Mouse (Mus musculus) stomach, postnatal 0 days (tissue): ENCODE data around the gene Pink1. TPM values are rescaled to one million over a fixed set of nuclear protein-coding genes. Genes with fewer than 3 reads are reported as not detected.
A peak's percentile ranks its signal among the peaks of the same experiment; 100 is the strongest.
"Not testable (repeated sequence)": the region's sequence is repeated elsewhere in the genome, so short reads cannot be mapped to it uniquely, and the experiment has no call there.

Experiments used
- ATAC-seq: fragments of 200-750 bp; cut with Nextera tagmentation; 2 replicates; pipeline ENCODE4 v1.8.0; 2017; ENCODE audit not compliant: low FRiP score, low TSS enrichment
- DNase-seq: peaks from one replicate; pipeline ENCODE4 v3.0.0-alpha.2; 2016; ENCODE audit warnings: low spot score
- H3K27ac ChIP-seq: fragments of 300-500 bp; sonication (generic); replicated peaks from 2 replicates; pipeline ENCODE4 v1.5.1; 2014; ENCODE audit warnings: mild to moderate bottlenecking, control low read depth
- H3K27me3 ChIP-seq: fragments of 300-500 bp; sonication (generic); 2 replicates; pipeline ENCODE4 v1.6.1; 2014; ENCODE audit warnings: low read length; ENCODE audit not compliant: control insufficient read depth, insufficient read depth
- H3K36me3 ChIP-seq: fragments of 300-500 bp; sonication (generic); 2 replicates; pipeline ENCODE4 v1.6.1; 2014; ENCODE audit warnings: low read length, mixed read lengths; ENCODE audit not compliant: control insufficient read depth, insufficient read depth
- H3K4me1 ChIP-seq: fragments of 300-500 bp; sonication (generic); replicated peaks from 2 replicates; pipeline ENCODE4 v1.6.1; 2014; ENCODE audit warnings: antibody characterized with exemption; ENCODE audit not compliant: control insufficient read depth, insufficient read depth
- H3K4me2 ChIP-seq: fragments of 300-500 bp; sonication (generic); replicated peaks from 2 replicates; pipeline ENCODE4 v1.6.1; 2014; ENCODE audit warnings: low read depth, mild to moderate bottlenecking, control low read depth, moderate library complexity
- H3K4me3 ChIP-seq: fragments of 300-500 bp; sonication (generic); 2 replicates; pipeline ENCODE4 v1.5.1; 2014; ENCODE audit warnings: low read depth, low read length, control low read depth
- H3K9ac ChIP-seq: fragments of 300-500 bp; sonication (generic); 2 replicates; pipeline ENCODE4 v1.6.1; 2014; ENCODE audit warnings: mild to moderate bottlenecking, low read length, control low read depth, mixed read lengths
- H3K9me3 ChIP-seq: fragments of 300-500 bp; sonication (generic); 2 replicates; pipeline ENCODE4 v1.6.1; 2016; ENCODE audit warnings: low read length; ENCODE audit not compliant: control insufficient read depth
- CTCF ChIP-seq: IDR thresholded peaks from 2 replicates; pipeline ENCODE4 v1.5.1; 2016; ENCODE audit warnings: antibody characterized with exemption, low read depth, mild to moderate bottlenecking, moderate library complexity
- EP300 ChIP-seq: optimal IDR thresholded peaks from 2 replicates; pipeline ENCODE3; 2016; ENCODE audit warnings: antibody characterized with exemption
- WGBS: fragments of 180-500 bp; shearing (Covaris S2); extraction: QIAGEN DNeasy Blood & Tissue Kit; methylation state at CpG from one replicate; pipeline ENCODE4 v1.1.7; 2014; 5-methylcytosine and 5-hydroxymethylcytosine counted together
- polyA plus RNA-seq: library from polyadenylated mRNA; unstranded; fragments of >200 nt; fragmentation: Nextera tagmentation; extraction: Ambion mirVana; gene quantifications from 2 replicates; pipeline ENCODE4 v1.2.1, GENCODE M21; 2015

Gene Pink1
- polyA plus RNA-seq, 1 experiment from 2014 or later, result 62.1 TPM

DNA sequence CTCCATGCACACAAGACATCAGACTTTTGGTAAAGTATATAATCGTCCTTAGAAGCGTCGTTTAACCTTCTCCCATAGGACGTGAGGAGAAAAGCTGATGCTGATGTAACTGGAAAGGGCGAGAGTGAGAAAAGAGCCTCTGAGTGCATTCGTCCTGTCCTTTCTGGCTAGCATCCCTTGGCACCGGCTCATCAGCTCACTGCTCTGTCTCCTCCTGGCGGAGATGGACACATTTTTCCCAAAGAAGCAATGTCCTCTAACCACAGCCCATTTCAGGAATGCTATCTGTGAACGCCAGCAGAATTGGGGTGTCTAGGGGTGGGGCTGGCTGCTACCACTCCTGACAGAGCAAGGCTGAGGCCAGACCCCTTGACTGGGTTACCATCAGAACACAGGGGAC, 5.5 kb upstream of the Pink1 start:
- TF ChIP-seq CTCF (no peak), EP300 (no peak)
- H3K4me2 ChIP-seq, result no peak overlapping the region
- WGBS, result 75% methylated on average over 9 of the region's 9 CpGs
- no peak overlapping the region for H3K4me3 ChIP-seq
- ATAC-seq (no peak), DNase-seq (no peak)
- H3K9ac ChIP-seq, result no peak overlapping the region; the same call in 1 of the 2 replicates
- H3K4me1 ChIP-seq, result no peaks in the 10 kb centered on the region
- no peaks in the 10 kb centered on the region for H3K27me3 ChIP-seq
- H3K9me3 ChIP-seq, result no peaks in the 10 kb centered on the region
- H3K36me3 ChIP-seq, result no peaks in the 10 kb centered on the region
- no peak overlapping the region for H3K27ac ChIP-seq

DNA sequence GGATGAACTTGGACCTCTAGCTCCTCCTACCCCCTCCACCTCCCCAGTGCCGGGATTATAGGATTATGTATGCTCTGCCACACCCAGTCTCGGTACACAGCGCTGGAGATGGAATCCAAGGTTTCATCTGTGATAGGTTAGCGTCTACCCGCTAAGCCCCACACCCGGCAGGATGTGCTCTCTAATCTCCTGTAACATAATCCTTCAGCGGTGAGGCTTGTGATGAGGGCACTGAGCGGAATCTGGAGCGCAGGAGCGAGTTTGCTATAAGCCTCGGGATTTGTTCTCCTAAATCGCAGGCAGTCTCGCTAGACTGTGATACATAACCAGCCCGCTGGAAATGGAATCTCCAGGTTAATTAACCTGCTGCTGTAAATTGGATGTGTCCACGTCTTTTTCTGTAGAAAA, 4.2 kb upstream of the Pink1 start:
- ATAC-seq (no peak), DNase-seq (no peak)
- H3K9me3 ChIP-seq, result no peaks in the 10 kb centered on the region
- 12% methylated on average over 15 of the region's 15 CpGs for WGBS
- no peak for TF ChIP-seq EP300
- no peak for TF ChIP-seq CTCF
- H3K9ac ChIP-seq, result no peak overlapping the region
- no peak overlapping the region for H3K4me2 ChIP-seq
- no peaks in the 10 kb centered on the region for H3K27me3 ChIP-seq
- no peak overlapping the region for H3K4me3 ChIP-seq
- H3K27ac ChIP-seq, result no peak overlapping the region
- no peaks in the 10 kb centered on the region for H3K4me1 ChIP-seq
- no peaks in the 10 kb centered on the region for H3K36me3 ChIP-seq

DNA sequence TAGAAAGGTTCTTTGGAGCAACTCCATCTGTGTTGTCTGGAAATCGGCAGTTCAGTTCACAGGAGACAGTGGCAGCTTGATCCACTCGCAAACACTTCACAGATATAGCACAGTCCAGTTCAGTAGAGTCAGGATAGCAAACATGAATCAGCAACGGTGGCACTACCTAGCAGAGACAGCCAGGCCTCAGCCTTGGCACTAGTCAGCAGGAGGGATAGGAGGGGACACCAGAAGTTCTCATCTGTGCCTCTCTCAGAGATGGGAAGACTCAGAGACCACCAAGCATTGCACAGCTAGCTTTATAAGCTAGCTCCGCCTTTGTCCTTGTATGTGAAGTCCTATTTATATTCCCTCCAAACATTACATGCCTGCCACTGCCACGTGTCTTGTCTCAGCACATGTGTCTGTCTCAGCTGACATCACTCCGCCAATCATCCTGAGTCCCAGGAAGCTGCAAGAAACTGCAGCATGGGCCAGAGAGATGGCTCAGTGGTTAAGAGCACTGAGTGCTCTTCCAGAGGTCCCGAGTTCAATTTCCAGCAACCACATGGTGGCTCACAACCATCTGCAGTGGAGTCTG, 1.9 kb upstream of the Pink1 start:
- Histone ChIP-seq H3K4me3 (0 out of 2 replicates have a peak overlapping the region, but pooled peaks have one; percentile 4), H3K36me3 (no peaks in the 10 kb centered on the region), H3K9ac (no peak overlapping the region), H3K4me2 (0 out of 2 replicates have a peak overlapping the region, but pooled peaks have one; percentile 14), H3K27me3 (no peaks in the 10 kb centered on the region), H3K4me1 (no peaks in the 10 kb centered on the region), H3K27ac (peak overlapping the region; percentile 45; the same call in 1 of the 2 replicates), H3K9me3 (no peaks in the 10 kb centered on the region)
- DNase-seq (no peak), ATAC-seq (no peak)
- 67% methylated on average over 7 of the region's 7 CpGs for WGBS
- TF ChIP-seq EP300 (no peak), CTCF (no peak; the same call in 1 of the 2 replicates)

DNA sequence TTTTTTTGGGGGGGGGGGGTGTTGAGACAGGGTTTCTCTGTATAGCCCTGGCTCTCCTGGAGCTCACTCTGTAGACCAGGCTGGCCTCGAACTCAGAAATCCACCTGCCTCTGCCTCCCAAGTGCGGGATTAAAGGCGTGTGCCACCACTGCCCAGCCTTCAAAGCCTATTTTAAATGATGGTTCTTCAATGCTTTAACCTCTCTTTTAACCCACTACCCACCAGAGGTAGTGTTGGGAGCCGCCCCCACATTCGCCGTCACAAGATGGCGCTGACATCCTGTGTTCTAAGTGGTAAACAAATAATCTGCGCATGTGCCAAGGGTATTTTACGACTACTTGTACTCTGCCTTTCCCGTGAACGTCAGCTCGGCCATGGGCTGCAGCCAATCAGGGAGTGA, 1.0 kb upstream of the Pink1 start:
- not testable (repeated sequence) for H3K36me3 ChIP-seq, H3K9ac ChIP-seq, DNase-seq, H3K4me3 ChIP-seq, ATAC-seq, H3K27me3 ChIP-seq, H3K4me1 ChIP-seq, H3K27ac ChIP-seq, H3K9me3 ChIP-seq, H3K4me2 ChIP-seq
- 0 out of 2 replicates have a peak, but pooled peaks have one; percentile 7 for TF ChIP-seq CTCF
- 48% methylated on average over 8 of the region's 12 CpGs for WGBS

DNA sequence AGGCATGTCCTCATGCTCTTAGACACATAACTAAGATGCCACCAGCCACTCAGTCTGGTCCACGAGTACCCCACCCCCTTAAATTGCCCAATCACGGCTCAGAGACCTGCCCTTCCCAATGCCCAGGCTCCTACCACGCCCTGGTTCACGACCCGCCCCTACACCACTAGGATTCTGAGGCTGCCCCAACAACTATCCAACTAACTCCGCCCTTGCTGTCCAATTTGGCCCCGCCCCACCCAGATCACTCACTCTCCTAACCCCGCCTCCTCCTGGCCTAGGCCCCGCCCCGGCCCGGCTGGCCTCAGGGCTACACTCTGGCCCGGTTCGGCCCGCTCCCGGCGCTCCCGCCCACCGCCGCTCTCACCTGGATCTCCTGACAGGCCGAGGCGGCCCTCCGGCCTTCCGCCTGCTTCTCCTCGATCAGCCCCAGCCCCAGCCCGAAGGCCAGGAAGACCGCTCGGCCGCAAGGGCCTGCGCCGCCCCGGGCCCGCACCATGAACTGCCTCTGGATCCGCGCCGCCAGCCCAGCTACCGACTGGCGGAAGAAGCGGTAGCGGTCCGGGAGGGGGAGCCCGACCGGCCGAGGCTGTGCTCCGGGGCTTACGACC, 536 bp downstream of the Pink1 start:
- Histone ChIP-seq H3K4me1 (no peaks in the 10 kb centered on the region), H3K4me3 (peak overlapping the region; percentile 94), H3K9ac (peak overlapping the region; percentile 99), H3K4me2 (peak overlapping the region; percentile 67), H3K27ac (peak overlapping the region; percentile 100), H3K9me3 (no peaks in the 10 kb centered on the region), H3K36me3 (no peaks in the 10 kb centered on the region), H3K27me3 (no peaks in the 10 kb centered on the region)
- DNase-seq (peak; percentile 98), ATAC-seq (peak; percentile 93)
- TF ChIP-seq CTCF (no peak), EP300 (no peak)
- WGBS, result under 1% methylated on average over 38 of the region's 45 CpGs

DNA sequence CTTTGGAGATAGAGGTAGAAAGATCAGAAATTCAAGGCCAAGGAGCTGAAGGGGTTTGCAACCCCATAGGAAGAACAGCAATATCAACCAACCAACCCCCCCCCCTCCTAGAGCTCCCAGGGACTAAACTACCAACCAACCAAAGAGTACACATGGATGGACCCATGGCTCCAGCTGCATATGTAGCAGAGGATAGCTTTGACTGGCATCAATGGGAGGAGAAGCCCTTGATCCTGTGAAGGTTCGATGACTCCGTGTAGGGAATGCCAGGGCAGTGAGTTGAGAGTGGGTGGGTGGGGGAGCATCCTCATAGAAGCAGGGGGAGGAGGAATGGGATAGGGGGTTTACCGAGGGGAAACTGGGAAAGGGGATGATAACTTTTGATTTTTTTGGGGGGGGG, 1.7 kb downstream of the Pink1 start:
- 79% methylated on average over 3 of the region's 3 CpGs for WGBS
- no peak overlapping the region; the same call in 1 of the 2 replicates for H3K27ac ChIP-seq

More for the DNA sequence above, 1.7 kb downstream of the Pink1 start:
- DNase-seq (no peak), ATAC-seq (no peak)
- Histone ChIP-seq H3K4me3 (no peak overlapping the region), H3K9ac (no peak overlapping the region), H3K27me3 (no peaks in the 10 kb centered on the region), H3K9me3 (no peaks in the 10 kb centered on the region), H3K36me3 (no peaks in the 10 kb centered on the region), H3K4me1 (no peaks in the 10 kb centered on the region), H3K4me2 (no peak overlapping the region)
- TF ChIP-seq EP300, result no peak
- no peak for TF ChIP-seq CTCF
